Mouse (Mus musculus) thymus, adult 2 months (tissue): ENCODE results near the gene Parp3. TPM values are rescaled to one million over a fixed set of nuclear protein-coding genes. Genes with fewer than 3 reads are reported as not detected.

Experiments used
- DNase-seq: peaks from one replicate; pipeline ENCODE4 v3.0.0; 2021
- H3K27ac ChIP-seq: fragments of 200-500 bp; 2 replicates; pipeline ENCODE4 v1.5.1; 2012; ENCODE audit warnings: low read length, control low read depth; ENCODE audit not compliant: control insufficient read depth, insufficient read depth
- H3K27me3 ChIP-seq: fragments of 200-500 bp; 2 replicates; pipeline ENCODE4 v1.6.1; 2012; ENCODE audit warnings: mild to moderate bottlenecking, low read length, moderate library complexity, mixed read lengths; ENCODE audit not compliant: control insufficient read depth, insufficient read depth
- H3K36me3 ChIP-seq: fragments of 200-500 bp; 2 replicates; pipeline ENCODE4 v1.6.1; 2012; ENCODE audit warnings: mild to moderate bottlenecking, low read length, moderate library complexity; ENCODE audit not compliant: control insufficient read depth, insufficient read depth
- H3K4me1 ChIP-seq: fragments of 200-500 bp; replicated peaks from 2 replicates; pipeline ENCODE4 v1.6.1; 2012; ENCODE audit warnings: low read length; ENCODE audit not compliant: control insufficient read depth, insufficient read depth
- H3K4me3 ChIP-seq: fragments of 200-500 bp; 2 replicates; pipeline ENCODE4 v1.5.1; 2012; ENCODE audit warnings: mild to moderate bottlenecking, low read length, control low read depth, moderate library complexity; ENCODE audit not compliant: control insufficient read depth, insufficient read depth
- CTCF ChIP-seq: fragments of 200-500 bp; IDR thresholded peaks from 2 replicates; pipeline ENCODE4 v1.5.1; 2012; ENCODE audit warnings: mild to moderate bottlenecking, control low read depth, low read length, moderate library complexity, borderline replicate concordance; ENCODE audit not compliant: control insufficient read depth, poor library complexity, insufficient read depth; ENCODE audit errors: extremely low read depth
- POLR2A ChIP-seq: fragments of 200-500 bp; IDR thresholded peaks from 2 replicates; pipeline ENCODE4 v1.6.1; 2012; ENCODE audit warnings: mild to moderate bottlenecking, low read length, control low read depth, moderate library complexity; ENCODE audit not compliant: control insufficient read depth, poor library complexity, insufficient read depth; ENCODE audit errors: extremely low read depth
- WGBS: fragments of 180-500 bp; shearing (Covaris S2); methylation state at CpG from one replicate; pipeline ENCODE4 v1.1.7; 2018; 5-methylcytosine and 5-hydroxymethylcytosine counted together
- polyA plus RNA-seq: library from polyadenylated mRNA; depleted of rRNA; stranded (reverse); fragments of >200 nt; gene quantifications from 2 replicates; pipeline ENCODE4 v1.2.3, GENCODE M21; 2012

Gene Parp3
- polyA plus RNA-seq, 1 experiment = 69.5 TPM

GRCm38 (mm10) chr9:106454888-106455681, 21.7 kb downstream of the Parp3 start:
- TF ChIP-seq POLR2A = no peak
- no peak for TF ChIP-seq CTCF
- Histone ChIP-seq H3K4me3 (no peak overlapping the region), H3K36me3 (no peaks in the 10 kb centered on the region), H3K27me3 (no peaks in the 10 kb centered on the region), H3K27ac (no peak overlapping the region), H3K4me1 (peaks cover 9% of the 10 kb centered on the region)
- DNase-seq = no peak
- 89% methylated on average over 17 of the region's 17 CpGs for WGBS

GRCm38 (mm10) chr9:106454071-106454761, 22.5 kb downstream of the Parp3 start:
- WGBS = 31% methylated on average over 18 of the region's 20 CpGs
- TF ChIP-seq POLR2A (no peak), CTCF (no peak)
- H3K27me3 ChIP-seq = no peaks in the 10 kb centered on the region
- H3K4me3 ChIP-seq = peak overlapping the region; percentile 43
- no peak overlapping the region for H3K27ac ChIP-seq
- DNase-seq = no peak
- H3K36me3 ChIP-seq = no peaks in the 10 kb centered on the region
- peaks cover 9% of the 10 kb centered on the region for H3K4me1 ChIP-seq

- no peaks in the 10 kb centered on the region for H3K36me3 ChIP-seq
- 5% methylated on average over 48 of the region's 74 CpGs for WGBS
- TF ChIP-seq CTCF (no peak), POLR2A (peak; percentile 18; the same call in 1 of the 2 replicates)
- peak; percentile 37 for DNase-seq
- H3K4me3 ChIP-seq = peak within 1 kb of the TSS; percentile 51
- H3K27me3 ChIP-seq = no peaks in the 10 kb centered on the region
- H3K27ac ChIP-seq = no peak within 1 kb of the TSS
- peaks cover 14% of the 10 kb centered on the region for H3K4me1 ChIP-seq
These were observed 23.3 kb downstream of the Parp3 start, which contains the start of gene Pcbp4 for GRCm38 (mm10) chr9:106453271-106454070. Gene Pcbp4 (plus strand): TSS chr9:106453291.

- Histone ChIP-seq H3K4me3 (no peak overlapping the region), H3K4me1 (peaks cover 20% of the 10 kb centered on the region), H3K27ac (no peak overlapping the region), H3K27me3 (no peaks in the 10 kb centered on the region), H3K36me3 (no peaks in the 10 kb centered on the region)
- TF ChIP-seq CTCF (no peak), POLR2A (no peak)
- DNase-seq = no peak
- WGBS = 89% methylated on average over 7 of the region's 7 CpGs
These were observed 23.9 kb downstream of the Parp3 start for GRCm38 (mm10) chr9:106452821-106453220.

GRCm38 (mm10) chr9:106452351-106452750, 24.4 kb downstream of the Parp3 start:
- H3K4me3 ChIP-seq = no peak overlapping the region
- TF ChIP-seq POLR2A = no peak
- TF ChIP-seq CTCF = no peak
- no peaks in the 10 kb centered on the region for H3K36me3 ChIP-seq
- H3K4me1 ChIP-seq = peaks cover 24% of the 10 kb centered on the region
- no peak for DNase-seq
- 92% methylated on average over 6 of the region's 6 CpGs for WGBS
- no peaks in the 10 kb centered on the region for H3K27me3 ChIP-seq
- no peak overlapping the region for H3K27ac ChIP-seq

GRCm38 (mm10) chr9:106451899-106452298, 24.9 kb downstream of the Parp3 start:
- no peaks in the 10 kb centered on the region for H3K36me3 ChIP-seq
- no peaks in the 10 kb centered on the region for H3K27me3 ChIP-seq
- H3K4me3 ChIP-seq = no peak overlapping the region
- TF ChIP-seq POLR2A (no peak), CTCF (no peak)
- WGBS = 11% methylated on average over 2 of the region's 2 CpGs
- no peak for DNase-seq
- H3K4me1 ChIP-seq = peaks cover 28% of the 10 kb centered on the region
- no peak overlapping the region for H3K27ac ChIP-seq
